Mouse (Mus musculus): ENCODE data around the gene Atp2c2. TPM values are rescaled to one million over a fixed set of nuclear protein-coding genes. Genes with fewer than 3 reads are reported as not detected.

Atp2c2 gene
- total RNA-seq, 2 experiments from 2014 or later = 0.14 TPM; not detected in 1

Other genes with a start within 250 kb of the Atp2c2 start
- gene Slc38a8, start 198.3 kb upstream of the Atp2c2 start, total RNA-seq (2021) = not detected
- gene Mbtps1, start 141.3 kb upstream of the Atp2c2 start, total RNA-seq (2021) = 10 to 100 TPM; 20.2 to 21.1 TPM
- 10 to 100 TPM; 13.4 to 16.3 TPM for gene Hsdl1, start 124.8 kb upstream of the Atp2c2 start, total RNA-seq (2021)
- gene Dnaaf1, start 124.8 kb upstream of the Atp2c2 start, total RNA-seq (2021) = not detected
- 1 to 10 TPM; 4.8 to 5.5 TPM for gene Taf1c, start 94.8 kb upstream of the Atp2c2 start, total RNA-seq (2021)
- gene Adad2, start 87.3 kb upstream of the Atp2c2 start, total RNA-seq (2021) = under 1 TPM in 1 of 2 experiments, not detected in 1; 0.14 TPM
- gene Kcng4, start 64.3 kb upstream of the Atp2c2 start, total RNA-seq (2021) = 10 to 100 TPM; 11.4 to 11.8 TPM
- gene Wfdc1, start 33.6 kb upstream of the Atp2c2 start, total RNA-seq (2021) = 10 to 100 TPM; 60.2 to 82.9 TPM
- gene Tldc1, start 78.4 kb downstream of the Atp2c2 start, total RNA-seq (2021) = 1 to 10 TPM; 3.4 TPM
- gene Cotl1, start 140.5 kb downstream of the Atp2c2 start, total RNA-seq (2021) = 1 to 10 TPM; 4.7 to 6.0 TPM
- 1 to 10 TPM; 1.2 to 1.3 TPM for gene Klhl36, start 162.3 kb downstream of the Atp2c2 start, total RNA-seq (2021)
- gene Usp10, start 210.4 kb downstream of the Atp2c2 start, total RNA-seq (2021) = 10 to 100 TPM; 62.1 to 62.7 TPM
- gene Gm20388, start 210.8 kb downstream of the Atp2c2 start, total RNA-seq (2021) = 10 to 100 TPM; 10.5 to 12.3 TPM